Mouse (Mus musculus) cerebellum, postnatal 25 days (tissue): ENCODE results near the gene Tns1.
"Not testable (repeated sequence)": the region's sequence is repeated elsewhere in the genome, so short reads cannot be mapped to it uniquely, and the experiment has no call there.

Source experiments
- DNase-seq, 2 experiments: peaks; one replicate each; pipeline ENCODE4 v3.0.0; 2021; ENCODE audit warnings: mixed read lengths in 2 of 2

Gene Tns1

GRCm38 (mm10) chr1:73908081-73908960 is 215.9 kb downstream of the Tns1 start:
- DNase-seq = no peak

GRCm38 (mm10) chr1:73907166-73907565 is 217.1 kb downstream of the Tns1 start:
- no peak for DNase-seq

- no peak for DNase-seq
These were observed 217.9 kb downstream of the Tns1 start for GRCm38 (mm10) chr1:73906376-73906775.

GRCm38 (mm10) chr1:73905811-73906190 is 218.4 kb downstream of the Tns1 start:
- no peak for DNase-seq

- no peak for DNase-seq
These were observed 219.0 kb downstream of the Tns1 start for GRCm38 (mm10) chr1:73905111-73905810.

- DNase-seq = no peak
These were observed 219.6 kb downstream of the Tns1 start for GRCm38 (mm10) chr1:73904641-73905040.

GRCm38 (mm10) chr1:73903035-73903434 is 221.2 kb downstream of the Tns1 start:
- no peak for DNase-seq

- DNase-seq = peak; percentile 69 to 78
These were observed 221.9 kb downstream of the Tns1 start for GRCm38 (mm10) chr1:73902171-73902991.

- DNase-seq = peak; percentile 79 to 82
These were observed 222.8 kb downstream of the Tns1 start for GRCm38 (mm10) chr1:73901496-73901899.

- not testable (repeated sequence) for DNase-seq
These were observed 228.8 kb downstream of the Tns1 start for GRCm38 (mm10) chr1:73895451-73895850.

GRCm38 (mm10) chr1:73880731-73881130 is 243.5 kb downstream of the Tns1 start:
- DNase-seq = no peak

GRCm38 (mm10) chr1:73875676-73876218 is 248.5 kb downstream of the Tns1 start:
- DNase-seq = no peak

- peak in 1 of 2 experiments; percentile 17 for DNase-seq
These were observed 259.9 kb downstream of the Tns1 start for GRCm38 (mm10) chr1:73864314-73864713.

- DNase-seq = no peak
These were observed 261.2 kb downstream of the Tns1 start for GRCm38 (mm10) chr1:73863074-73863431.

- peak; percentile 18 to 48 for DNase-seq
These were observed 261.8 kb downstream of the Tns1 start for GRCm38 (mm10) chr1:73862323-73863073.

GRCm38 (mm10) chr1:73860421-73860820 is 263.8 kb downstream of the Tns1 start:
- DNase-seq = no peak
